Mouse (Mus musculus) granulocyte monocyte progenitor cell, adult 5-6 weeks (primary cell): ENCODE measurements around the gene Irf2bpl. TPM values are rescaled to one million over a fixed set of nuclear protein-coding genes. Genes with fewer than 3 reads are reported as not detected.

Source experiments
- ATAC-seq: replicated peaks from 2 replicates; pipeline ENCODE4 v1.8.0; 2016; ENCODE audit warnings: mild to moderate bottlenecking, moderate TSS enrichment, inconsistent platforms; ENCODE audit not compliant: poor library complexity, severe bottlenecking
- total RNA-seq, 2 experiments: library from RNA; stranded (forward) in 1 of 2; stranded (reverse) in 1 of 2; fragments of 200-712, 200-1000 nt in 1 of 2; fragments of >200 nt in 1 of 2; fragmentation: Nextera tagmentation in 1 of 2; gene quantifications; 2 replicates each; pipeline ENCODE4 v1.2.3; 2014 to 2017

The Irf2bpl gene
- total RNA-seq, 2 experiments from 2014 or later = 0.15 to 1.8 TPM

GRCm38 (mm10) chr12:86833711-86834415 lies 50.7 kb downstream of the Irf2bpl start:
- ATAC-seq = peak; percentile 67

- ATAC-seq = no peak
Observed at GRCm38 (mm10) chr12:86832551-86833182, 51.9 kb downstream of the Irf2bpl start.

- ATAC-seq = peak; percentile 25
Observed at GRCm38 (mm10) chr12:86831591-86832550, 52.7 kb downstream of the Irf2bpl start.

Other genes with a start within 250 kb of the Irf2bpl start
- 0.41 TPM in 1 of 2 replicates, not detected in the other for gene Vash1, start 206.1 kb downstream of the Irf2bpl start, total RNA-seq (2014; fragmentation: Nextera tagmentation)
- gene Vash1, start 206.1 kb downstream of the Irf2bpl start, total RNA-seq (2017) = 0.21 TPM in 1 of 2 replicates, not detected in the other
- 7.2 and 9.7 TPM in 2 replicates for gene Angel1, start 158.3 kb downstream of the Irf2bpl start, total RNA-seq (2014; fragmentation: Nextera tagmentation)
- 0.62 and 2.8 TPM in 2 replicates for gene Angel1, start 158.3 kb downstream of the Irf2bpl start, total RNA-seq (2017)
- not detected in 2 replicates for gene Lrrc74a, start 150.4 kb downstream of the Irf2bpl start, total RNA-seq (2014; fragmentation: Nextera tagmentation)
- not detected in 2 replicates for gene Lrrc74a, start 150.4 kb downstream of the Irf2bpl start, total RNA-seq (2017)
- 23.5 and 32.3 TPM in 2 replicates for gene Cipc, start 62.2 kb upstream of the Irf2bpl start, total RNA-seq (2014; fragmentation: Nextera tagmentation)
- gene Cipc, start 62.2 kb upstream of the Irf2bpl start, total RNA-seq (2017) = 18.5 and 19.9 TPM in 2 replicates
- not detected in 2 replicates for gene Zdhhc22, start 105.6 kb upstream of the Irf2bpl start, total RNA-seq (2014; fragmentation: Nextera tagmentation)
- gene Zdhhc22, start 105.6 kb upstream of the Irf2bpl start, total RNA-seq (2017) = not detected in 2 replicates
- not detected in 2 replicates for gene Tmem63c, start 136.5 kb upstream of the Irf2bpl start, total RNA-seq (2014; fragmentation: Nextera tagmentation)
- not detected in 2 replicates for gene Tmem63c, start 136.5 kb upstream of the Irf2bpl start, total RNA-seq (2017)
- gene Ngb, start 217.7 kb upstream of the Irf2bpl start, total RNA-seq (2014; fragmentation: Nextera tagmentation) = not detected in 2 replicates
- not detected in 2 replicates for gene Ngb, start 217.7 kb upstream of the Irf2bpl start, total RNA-seq (2017)